Mouse (Mus musculus): ENCODE measurements around the gene Fgfr2.

DNA sequence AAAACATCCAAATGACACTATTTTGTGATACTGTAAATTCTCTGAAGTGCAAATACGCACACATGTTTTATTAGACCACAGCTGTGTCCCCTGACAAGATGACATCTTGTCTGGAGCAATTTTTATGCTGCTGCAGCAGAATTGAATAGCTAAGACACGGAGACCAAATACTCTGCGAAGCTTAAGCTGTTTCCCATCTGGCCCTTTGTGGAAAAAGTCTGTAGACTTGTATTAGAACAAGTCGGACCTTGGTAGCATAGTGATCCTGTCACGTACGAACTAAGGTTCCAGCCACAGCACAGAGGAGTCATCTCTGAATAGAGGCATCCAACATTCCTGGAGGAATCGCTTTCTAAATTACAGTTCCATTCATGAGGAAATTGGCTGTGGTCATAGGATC lies 2138.9 kb downstream of the Fgfr2 start:
- TF ChIP-seq POLR2A (IDR thresholded peaks at IDR 0.05; ENCODE audit: borderline replicate concordance, extremely low read depth, low read depth, low read length): no peak
- no peak for TF ChIP-seq CTCF (IDR thresholded peaks at IDR 0.05; ENCODE audit: insufficient read depth, low read length)
